Mouse (Mus musculus) stomach, postnatal 0 days (tissue): ENCODE data around the gene Upk3a. TPM values are rescaled to one million over a fixed set of nuclear protein-coding genes. Genes with fewer than 3 reads are reported as not detected.

Experiments used
- ATAC-seq: fragments of 200-750 bp; cut with Nextera tagmentation; 2 replicates; pipeline ENCODE4 v1.8.0; 2017; ENCODE audit not compliant: low FRiP score, low TSS enrichment
- DNase-seq: peaks from one replicate; pipeline ENCODE4 v3.0.0-alpha.2; 2016; ENCODE audit warnings: low spot score
- H3K27ac ChIP-seq: fragments of 300-500 bp; sonication (generic); replicated peaks from 2 replicates; pipeline ENCODE4 v1.5.1; 2014; ENCODE audit warnings: mild to moderate bottlenecking, control low read depth
- H3K27me3 ChIP-seq: fragments of 300-500 bp; sonication (generic); 2 replicates; pipeline ENCODE4 v1.6.1; 2014; ENCODE audit warnings: low read length; ENCODE audit not compliant: control insufficient read depth, insufficient read depth
- H3K36me3 ChIP-seq: fragments of 300-500 bp; sonication (generic); 2 replicates; pipeline ENCODE4 v1.6.1; 2014; ENCODE audit warnings: low read length, mixed read lengths; ENCODE audit not compliant: control insufficient read depth, insufficient read depth
- H3K4me1 ChIP-seq: fragments of 300-500 bp; sonication (generic); replicated peaks from 2 replicates; pipeline ENCODE4 v1.6.1; 2014; ENCODE audit warnings: antibody characterized with exemption; ENCODE audit not compliant: control insufficient read depth, insufficient read depth
- H3K4me2 ChIP-seq: fragments of 300-500 bp; sonication (generic); replicated peaks from 2 replicates; pipeline ENCODE4 v1.6.1; 2014; ENCODE audit warnings: low read depth, mild to moderate bottlenecking, control low read depth, moderate library complexity
- H3K4me3 ChIP-seq: fragments of 300-500 bp; sonication (generic); 2 replicates; pipeline ENCODE4 v1.5.1; 2014; ENCODE audit warnings: low read depth, low read length, control low read depth
- H3K9ac ChIP-seq: fragments of 300-500 bp; sonication (generic); 2 replicates; pipeline ENCODE4 v1.6.1; 2014; ENCODE audit warnings: mild to moderate bottlenecking, low read length, control low read depth, mixed read lengths
- H3K9me3 ChIP-seq: fragments of 300-500 bp; sonication (generic); 2 replicates; pipeline ENCODE4 v1.6.1; 2016; ENCODE audit warnings: low read length; ENCODE audit not compliant: control insufficient read depth
- CTCF ChIP-seq: IDR thresholded peaks from 2 replicates; pipeline ENCODE4 v1.5.1; 2016; ENCODE audit warnings: antibody characterized with exemption, low read depth, mild to moderate bottlenecking, moderate library complexity
- EP300 ChIP-seq: optimal IDR thresholded peaks from 2 replicates; pipeline ENCODE3; 2016; ENCODE audit warnings: antibody characterized with exemption
- WGBS: fragments of 180-500 bp; shearing (Covaris S2); extraction: QIAGEN DNeasy Blood & Tissue Kit; methylation state at CpG from one replicate; pipeline ENCODE4 v1.1.7; 2014; 5-methylcytosine and 5-hydroxymethylcytosine counted together
- polyA plus RNA-seq: library from polyadenylated mRNA; unstranded; fragments of >200 nt; fragmentation: Nextera tagmentation; extraction: Ambion mirVana; gene quantifications from 2 replicates; pipeline ENCODE4 v1.2.1, GENCODE M21; 2015

The Upk3a gene
- polyA plus RNA-seq, 1 experiment from 2014 or later, result 5.7 TPM

DNA sequence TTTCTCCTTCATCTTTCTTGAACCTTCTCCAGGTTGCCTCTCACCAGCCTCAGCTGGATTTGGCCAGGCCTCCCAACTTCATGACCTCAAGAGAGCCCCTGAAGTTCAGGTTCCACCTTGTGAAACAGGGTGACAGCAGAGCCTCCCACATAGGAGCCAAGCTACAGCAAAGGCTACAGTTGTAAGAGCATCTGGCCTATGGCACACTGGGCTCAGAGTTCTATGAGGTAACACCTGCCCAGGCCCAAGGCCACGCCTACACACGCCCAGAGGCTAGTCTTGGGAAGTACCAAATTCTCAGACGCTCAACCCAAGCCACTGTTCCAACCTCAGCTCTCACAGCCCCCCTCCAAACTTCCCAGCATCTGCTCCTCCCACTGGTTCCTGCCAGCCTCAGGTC, 34.1 kb upstream of the Upk3a start:
- Histone ChIP-seq H3K27me3 (no peaks in the 10 kb centered on the region), H3K9ac (no peak overlapping the region), H3K9me3 (no peaks in the 10 kb centered on the region), H3K27ac (no peak overlapping the region), H3K4me2 (no peak overlapping the region), H3K36me3 (no peaks in the 10 kb centered on the region), H3K4me3 (no peak overlapping the region), H3K4me1 (no peaks in the 10 kb centered on the region; the same call in 1 of the 2 replicates)
- peak; percentile 50 for DNase-seq
- 75% methylated on average over 3 of the region's 3 CpGs for WGBS
- TF ChIP-seq CTCF (no peak), EP300 (no peak)
- peak; percentile 31; the same call in 1 of the 2 replicates for ATAC-seq

DNA sequence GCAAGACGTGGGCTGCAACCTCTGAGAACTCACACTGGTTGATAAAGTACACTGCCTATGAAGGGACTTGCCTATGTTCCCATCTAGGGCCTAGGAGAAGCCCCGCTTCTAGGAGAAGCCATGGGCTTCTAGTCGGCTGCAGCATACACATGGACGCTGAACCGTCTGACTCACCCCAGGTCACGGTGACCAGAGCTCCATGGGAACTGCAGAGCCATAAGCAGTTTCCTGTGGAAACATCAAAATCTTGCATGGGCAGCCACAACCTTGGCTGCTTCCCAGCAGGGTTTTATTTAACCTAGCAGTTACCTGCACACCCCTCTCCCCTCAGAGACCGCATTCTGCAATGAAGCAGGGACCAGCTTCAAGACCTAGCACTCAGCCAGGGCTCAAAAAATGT, 33.2 kb upstream of the Upk3a start:
- Histone ChIP-seq H3K4me3 (no peak overlapping the region), H3K36me3 (no peaks in the 10 kb centered on the region), H3K9ac (no peak overlapping the region), H3K4me2 (no peak overlapping the region), H3K4me1 (no peaks in the 10 kb centered on the region; the same call in 1 of the 2 replicates), H3K27ac (no peak overlapping the region), H3K9me3 (no peaks in the 10 kb centered on the region), H3K27me3 (no peaks in the 10 kb centered on the region)
- ATAC-seq (no peak), DNase-seq (no peak)
- no peak for TF ChIP-seq CTCF
- TF ChIP-seq EP300, result no peak
- WGBS, result 76% methylated on average over 7 of the region's 7 CpGs

GRCm38 (mm10) chr15:84985516-84986160, 31.3 kb upstream of the Upk3a start:
- ATAC-seq, result no peak
- 81% methylated on average over 12 of the region's 12 CpGs for WGBS
- TF ChIP-seq EP300, result no peak
- TF ChIP-seq CTCF, result no peak
- no peak overlapping the region for H3K27ac ChIP-seq
- no peak overlapping the region for H3K9ac ChIP-seq
- H3K27me3 ChIP-seq, result no peaks in the 10 kb centered on the region
- no peaks in the 10 kb centered on the region for H3K36me3 ChIP-seq
- H3K4me3 ChIP-seq, result no peak overlapping the region
- no peaks in the 10 kb centered on the region for H3K9me3 ChIP-seq
- H3K4me1 ChIP-seq, result no peaks in the 10 kb centered on the region; the same call in 1 of the 2 replicates
- H3K4me2 ChIP-seq, result no peak overlapping the region
- DNase-seq, result no peak

- ATAC-seq (no peak), DNase-seq (no peak)
- Histone ChIP-seq H3K4me3 (peak overlapping the region; percentile 74), H3K27ac (no peak overlapping the region), H3K4me2 (peak overlapping the region; percentile 93), H3K27me3 (no peaks in the 10 kb centered on the region), H3K4me1 (no peaks in the 10 kb centered on the region; the same call in 1 of the 2 replicates), H3K36me3 (no peaks in the 10 kb centered on the region), H3K9ac (peak overlapping the region; percentile 92), H3K9me3 (no peaks in the 10 kb centered on the region)
- 63% methylated on average over 4 of the region's 4 CpGs for WGBS
- TF ChIP-seq CTCF (no peak), EP300 (no peak)
These were observed 30.5 kb upstream of the Upk3a start for GRCm38 (mm10) chr15:84986171-84987019.

DNA sequence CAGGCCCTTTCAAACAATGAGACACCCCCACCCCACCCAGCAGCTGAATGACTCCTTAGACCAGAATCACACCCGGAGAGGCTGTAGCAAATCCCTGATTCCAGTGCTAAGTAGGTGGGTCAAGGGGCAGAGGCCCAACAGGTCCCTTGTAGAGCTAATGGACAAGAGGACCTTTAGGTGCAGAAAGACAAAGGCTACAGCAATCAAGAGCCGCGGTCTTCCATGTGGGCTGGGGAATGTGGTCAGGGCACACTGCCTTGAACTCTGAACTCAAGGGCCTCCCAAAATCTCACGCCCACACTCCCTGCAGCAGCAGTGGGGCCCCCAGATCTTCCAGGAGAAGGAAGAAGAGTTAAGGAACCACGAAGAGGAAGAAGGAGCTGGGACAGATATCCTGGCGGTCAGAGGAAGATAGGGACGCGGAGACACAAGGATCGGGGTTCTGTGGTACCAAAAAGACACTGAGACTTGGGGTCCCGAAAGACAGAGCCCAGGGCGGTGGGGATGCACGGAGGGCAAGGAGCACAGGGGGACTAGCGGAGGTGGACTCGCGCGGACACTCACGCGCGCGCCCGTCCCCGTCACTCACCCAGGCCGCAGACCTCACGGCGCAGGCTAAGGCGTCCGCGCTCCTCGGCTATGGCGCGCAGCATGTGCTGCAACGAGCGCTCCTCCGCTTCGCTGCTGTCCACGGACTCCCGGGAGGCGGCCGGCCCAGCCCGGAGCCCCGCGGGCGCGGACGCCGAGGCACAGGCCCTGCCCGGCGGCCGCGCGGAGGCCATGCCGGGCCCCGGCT, 29.7 kb upstream of the Upk3a start:
- Histone ChIP-seq H3K4me1 (no peaks in the 10 kb centered on the region; the same call in 1 of the 2 replicates), H3K36me3 (no peaks in the 10 kb centered on the region), H3K27me3 (no peaks in the 10 kb centered on the region), H3K9me3 (no peaks in the 10 kb centered on the region), H3K4me3 (peak overlapping the region; percentile 74), H3K27ac (peak overlapping the region; percentile 91), H3K4me2 (peak overlapping the region; percentile 93), H3K9ac (peak overlapping the region; percentile 92)
- TF ChIP-seq CTCF (no peak), EP300 (no peak)
- WGBS, result 1% methylated on average over 40 of the region's 53 CpGs
- DNase-seq, result peak; percentile 57
- peak; percentile 64 for ATAC-seq
